Mouse (Mus musculus) lung, embryonic 14.5 days (tissue): ENCODE results near the gene Ccpg1. TPM values are rescaled to one million over a fixed set of nuclear protein-coding genes. Genes with fewer than 3 reads are reported as not detected.
A peak's percentile ranks its signal among the peaks of the same experiment; 100 is the strongest.

Experiments used
- ATAC-seq: fragments of 200-750 bp; cut with Nextera tagmentation; 2 replicates; pipeline ENCODE4 v1.8.0; 2017; ENCODE audit warnings: mild to moderate bottlenecking, moderate TSS enrichment, moderate library complexity; ENCODE audit not compliant: insufficient read depth
- DNase-seq: peaks from one replicate; pipeline ENCODE4 v3.0.0-alpha.2; 2015
- H3K27ac ChIP-seq: fragments of 300-500 bp; sonication (generic); 2 replicates; pipeline ENCODE4 v1.5.1; 2014; ENCODE audit warnings: low read depth, mild to moderate bottlenecking, moderate library complexity
- H3K27me3 ChIP-seq: fragments of 300-500 bp; sonication (generic); 2 replicates; pipeline ENCODE4 v1.6.1; 2014; ENCODE audit warnings: low read length, control low read depth; ENCODE audit not compliant: insufficient read depth
- H3K36me3 ChIP-seq: fragments of 300-500 bp; sonication (generic); 2 replicates; pipeline ENCODE4 v1.6.1; 2014; ENCODE audit warnings: control low read depth; ENCODE audit not compliant: insufficient read depth
- H3K4me1 ChIP-seq: fragments of 300-500 bp; sonication (generic); 2 replicates; pipeline ENCODE4 v1.6.1; 2014; ENCODE audit warnings: antibody characterized with exemption, control low read depth; ENCODE audit not compliant: insufficient read depth
- H3K4me2 ChIP-seq: fragments of 300-500 bp; sonication (generic); 2 replicates; pipeline ENCODE4 v1.6.1; 2014; ENCODE audit warnings: mild to moderate bottlenecking
- H3K4me3 ChIP-seq: fragments of 300-500 bp; sonication (generic); 2 replicates; pipeline ENCODE4 v1.5.1; 2014; ENCODE audit warnings: low read depth, low read length
- H3K9ac ChIP-seq: fragments of 300-500 bp; sonication (generic); 2 replicates; pipeline ENCODE4 v1.6.1; 2014
- H3K9me3 ChIP-seq: fragments of 300-500 bp; sonication (generic); 2 replicates; pipeline ENCODE4 v1.6.1; 2016; ENCODE audit warnings: low read depth, low read length, control low read depth
- CTCF ChIP-seq: IDR thresholded peaks from 2 replicates; pipeline ENCODE4 v1.5.1; 2016; ENCODE audit warnings: antibody characterized with exemption, low read depth
- WGBS: fragments of 180-500 bp; shearing (Covaris S2); extraction: QIAGEN DNeasy Blood & Tissue Kit; methylation state at CpG from one replicate; pipeline ENCODE4 v1.1.7; 2014; 5-methylcytosine and 5-hydroxymethylcytosine counted together
- microRNA-seq: library from miRNA; unstranded; fragments of <30 nt; microRNA quantifications from one replicate; pipeline ENCODE4, GENCODE M21; 2016; ENCODE audit warnings: borderline number of aligned reads
- polyA plus RNA-seq: library from polyadenylated mRNA; unstranded; fragments of >200 nt; fragmentation: Nextera tagmentation; extraction: Ambion mirVana; gene quantifications from 2 replicates; pipeline ENCODE4 v1.2.1, GENCODE M21; 2014

Ccpg1 gene
- polyA plus RNA-seq, 1 experiment from 2014 or later, result 20.6 TPM

- DNase-seq (no peak), ATAC-seq (no peak)
- 78% methylated on average over 4 of the region's 4 CpGs for WGBS
- H3K4me1 ChIP-seq, result 0 out of 2 replicates have a peak, but pooled peaks cover 3% of the 10 kb centered on the region
- no peak overlapping the region for H3K9ac ChIP-seq
- H3K27ac ChIP-seq, result no peak overlapping the region
- H3K9me3 ChIP-seq, result no peaks in the 10 kb centered on the region
- H3K4me3 ChIP-seq, result no peak overlapping the region
- no peak for TF ChIP-seq CTCF
- no peaks in the 10 kb centered on the region for H3K27me3 ChIP-seq
- no peaks in the 10 kb centered on the region for H3K36me3 ChIP-seq
- no peak overlapping the region for H3K4me2 ChIP-seq
Observed at GRCm38 (mm10) chr9:73059224-73059623, 74.0 kb downstream of the Ccpg1 start.

- Histone ChIP-seq H3K4me3 (no peak overlapping the region), H3K36me3 (no peaks in the 10 kb centered on the region), H3K9ac (no peak overlapping the region), H3K27me3 (no peaks in the 10 kb centered on the region), H3K4me1 (peaks cover 11% of the 10 kb centered on the region; the same call in 1 of the 2 replicates), H3K9me3 (no peaks in the 10 kb centered on the region), H3K4me2 (peak overlapping the region; percentile 48), H3K27ac (no peak overlapping the region)
- ATAC-seq (no peak), DNase-seq (peak; percentile 16)
- WGBS, result 23% methylated on average over 15 of the region's 15 CpGs
- no peak for TF ChIP-seq CTCF
Observed at GRCm38 (mm10) chr9:73063621-73064290, 78.5 kb downstream of the Ccpg1 start.

Small RNA genes within 50 kb of the gene (microRNA-seq; reads per million reads assigned to microRNA genes)
- gene Gm27353, result not detected

Other genes starting within 250 kb of the Ccpg1 start
- 1.3 TPM in 2 replicates for gene Prtg, start 178.6 kb upstream of the Ccpg1 start, polyA plus RNA-seq
- gene Pygo1, start 59.8 kb upstream of the Ccpg1 start, polyA plus RNA-seq, result 6.0 and 7.0 TPM in 2 replicates
- 1.2 and 1.3 TPM in 2 replicates for gene Dyx1c1, start 26.6 kb upstream of the Ccpg1 start, polyA plus RNA-seq
- gene Gm44503, start 26.6 kb upstream of the Ccpg1 start, polyA plus RNA-seq, result not detected in 2 replicates
- 9.8 and 14.5 TPM in 2 replicates for gene Ccpg1os, start within 50 bp of the Ccpg1 start, polyA plus RNA-seq
- 16.1 and 16.7 TPM in 2 replicates for gene Pigb, start 54.9 kb downstream of the Ccpg1 start, polyA plus RNA-seq
- gene Rab27a, start 59.4 kb downstream of the Ccpg1 start, polyA plus RNA-seq, result 1.8 and 2.8 TPM in 2 replicates
- not detected in 2 replicates for gene Khdc3, start 116.4 kb downstream of the Ccpg1 start, polyA plus RNA-seq
- gene Gm20509, start 117.0 kb downstream of the Ccpg1 start, polyA plus RNA-seq, result not detected in 2 replicates
- 115 and 127 TPM in 2 replicates for gene Rsl24d1, start 128.0 kb downstream of the Ccpg1 start, polyA plus RNA-seq